Mouse (Mus musculus): ENCODE measurements around the gene Peli2. TPM values are rescaled to one million over a fixed set of nuclear protein-coding genes. Genes with fewer than 3 reads are reported as not detected.

Peli2 gene
- polyA plus RNA-seq, 1 experiment from 2014 or later = 16.0 TPM

DNA sequence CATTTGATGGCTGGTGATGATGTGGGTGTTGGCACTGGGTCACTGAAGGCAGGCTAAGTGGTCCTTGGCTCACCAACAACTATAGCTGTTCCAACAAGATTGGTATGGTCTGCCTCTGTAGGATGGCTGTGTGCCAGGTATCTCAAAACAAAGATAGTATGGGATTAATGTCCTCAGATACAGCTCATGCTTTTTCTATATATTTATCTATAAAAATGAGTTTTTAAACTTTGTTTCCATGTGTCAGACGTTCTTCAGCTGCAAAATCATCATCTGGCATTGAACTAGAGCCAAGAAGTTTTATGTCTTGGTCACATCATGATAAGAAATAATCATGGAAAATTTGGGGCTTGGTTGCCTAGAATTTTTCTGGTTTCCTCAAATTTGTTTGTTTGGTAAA lies 157.7 kb downstream of the Peli2 start:
- TF ChIP-seq CTCF (IDR thresholded peaks at IDR 0.05; ENCODE audit: low read depth) = no peak
- DNase-seq (peak; percentile 59), ATAC-seq (ENCODE audit: insufficient read depth) (peak; percentile 54; the same call in 1 of the 2 replicates)
- 21% methylated on average over 1 of the region's 1 CpGs for WGBS
- Histone ChIP-seq H3K9ac (no peak overlapping the region), H3K27me3 (ENCODE audit: insufficient read depth, low read length) (no peaks in the 10 kb centered on the region), H3K9me3 (ENCODE audit: low read depth, low read length) (no peaks in the 10 kb centered on the region), H3K4me1 (ENCODE audit: insufficient read depth) (no peaks in the 10 kb centered on the region; the same call in 1 of the 2 replicates), H3K36me3 (ENCODE audit: insufficient read depth) (no peaks in the 10 kb centered on the region), H3K4me3 (ENCODE audit: low read depth, low read length) (no peak overlapping the region), H3K4me2 (no peak overlapping the region), H3K27ac (ENCODE audit: low read depth) (no peak overlapping the region)

DNA sequence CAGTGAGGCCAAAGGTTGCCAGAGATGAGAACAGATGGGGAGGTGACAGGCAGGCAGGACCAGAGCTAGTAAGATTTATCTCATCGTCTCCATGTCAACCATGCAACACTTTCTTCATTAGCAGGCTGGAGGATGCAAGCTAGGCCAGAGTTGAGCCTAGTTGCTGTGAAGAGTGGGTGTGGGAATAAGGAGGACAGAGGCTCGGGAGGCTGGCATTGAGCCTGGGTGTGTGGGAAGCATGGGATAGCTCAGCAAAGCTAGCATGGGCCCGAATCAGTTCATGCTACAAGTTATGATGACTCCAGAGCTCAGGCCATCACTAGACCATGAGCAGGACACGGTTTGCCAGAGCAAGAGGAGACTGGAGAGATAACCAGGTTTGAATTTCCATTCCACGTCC lies 166.3 kb downstream of the Peli2 start:
- Histone ChIP-seq H3K9ac (no peak overlapping the region), H3K4me3 (ENCODE audit: low read depth, low read length) (no peak overlapping the region), H3K4me2 (no peak overlapping the region), H3K9me3 (ENCODE audit: low read depth, low read length) (no peaks in the 10 kb centered on the region), H3K27ac (ENCODE audit: low read depth) (no peak overlapping the region), H3K27me3 (ENCODE audit: insufficient read depth, low read length) (no peaks in the 10 kb centered on the region), H3K36me3 (ENCODE audit: insufficient read depth) (no peaks in the 10 kb centered on the region), H3K4me1 (ENCODE audit: insufficient read depth) (0 out of 2 replicates have a peak, but pooled peaks cover 6% of the 10 kb centered on the region)
- ATAC-seq (ENCODE audit: insufficient read depth) = no peak
- TF ChIP-seq CTCF (IDR thresholded peaks at IDR 0.05; ENCODE audit: low read depth) = no peak
- DNase-seq = no peak
- WGBS = 76% methylated on average over 5 of the region's 5 CpGs

DNA sequence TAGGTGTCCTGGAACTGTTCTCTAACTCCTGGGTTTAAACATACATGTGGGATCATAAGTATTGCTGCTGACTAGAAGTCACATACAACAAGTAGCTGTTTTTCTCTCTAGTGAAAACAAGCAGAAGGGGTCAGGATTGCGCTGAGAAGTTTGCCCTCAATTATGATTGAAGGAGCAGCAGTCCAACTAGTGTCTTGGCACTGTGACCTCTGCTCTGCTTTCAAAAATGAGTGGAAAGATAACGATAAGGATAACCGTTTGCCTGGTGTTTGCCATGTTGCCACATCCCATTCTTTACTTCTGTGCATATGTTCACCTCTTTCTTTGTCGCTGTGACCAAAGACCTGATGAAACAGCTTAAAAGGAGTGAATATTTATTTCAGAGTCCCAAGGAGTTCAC lies 167.0 kb downstream of the Peli2 start:
- DNase-seq = no peak
- H3K27me3 ChIP-seq (ENCODE audit: insufficient read depth, low read length) = no peaks in the 10 kb centered on the region
- H3K27ac ChIP-seq (ENCODE audit: low read depth) = no peak overlapping the region
- 70% methylated on average over 4 of the region's 4 CpGs for WGBS
- 0 out of 2 replicates have a peak, but pooled peaks cover 6% of the 10 kb centered on the region for H3K4me1 ChIP-seq (ENCODE audit: insufficient read depth)
- ATAC-seq (ENCODE audit: insufficient read depth) = no peak
- H3K9me3 ChIP-seq (ENCODE audit: low read depth, low read length) = no peaks in the 10 kb centered on the region
- H3K4me3 ChIP-seq (ENCODE audit: low read depth, low read length) = no peak overlapping the region
- no peaks in the 10 kb centered on the region for H3K36me3 ChIP-seq (ENCODE audit: insufficient read depth)
- no peak for TF ChIP-seq CTCF (IDR thresholded peaks at IDR 0.05; ENCODE audit: low read depth)
- H3K4me2 ChIP-seq = no peak overlapping the region
- no peak overlapping the region for H3K9ac ChIP-seq

DNA sequence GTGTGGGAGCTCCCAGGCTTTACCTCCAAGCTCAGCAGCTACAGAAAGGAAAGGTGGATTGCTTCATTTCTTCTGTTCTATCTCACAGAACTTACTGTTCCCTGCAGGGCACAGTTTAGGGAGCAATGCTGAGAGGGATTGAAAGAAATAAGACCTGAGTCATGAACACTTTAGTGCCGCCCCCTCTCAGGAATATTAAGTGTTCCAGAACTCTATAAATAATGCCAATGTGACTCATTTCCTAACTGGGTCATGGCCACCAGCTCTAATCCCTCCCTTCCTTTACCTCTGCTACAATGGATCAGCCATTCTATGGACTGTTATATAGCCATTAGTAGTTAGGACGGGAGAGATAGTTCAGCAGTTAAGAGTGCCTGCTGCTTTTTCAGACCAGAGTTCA lies 168.0 kb downstream of the Peli2 start:
- DNase-seq (no peak), ATAC-seq (ENCODE audit: insufficient read depth) (no peak)
- WGBS = 70% methylated on average over 2 of the region's 2 CpGs
- no peaks in the 10 kb centered on the region for H3K36me3 ChIP-seq (ENCODE audit: insufficient read depth)
- no peak for TF ChIP-seq CTCF (IDR thresholded peaks at IDR 0.05; ENCODE audit: low read depth)
- H3K27ac ChIP-seq (ENCODE audit: low read depth) = no peak overlapping the region
- 0 out of 2 replicates have a peak, but pooled peaks cover 6% of the 10 kb centered on the region for H3K4me1 ChIP-seq (ENCODE audit: insufficient read depth)
- no peak overlapping the region for H3K9ac ChIP-seq
- no peak overlapping the region for H3K4me3 ChIP-seq (ENCODE audit: low read depth, low read length)
- no peaks in the 10 kb centered on the region for H3K9me3 ChIP-seq (ENCODE audit: low read depth, low read length)
- no peaks in the 10 kb centered on the region for H3K27me3 ChIP-seq (ENCODE audit: insufficient read depth, low read length)
- H3K4me2 ChIP-seq = no peak overlapping the region

DNA sequence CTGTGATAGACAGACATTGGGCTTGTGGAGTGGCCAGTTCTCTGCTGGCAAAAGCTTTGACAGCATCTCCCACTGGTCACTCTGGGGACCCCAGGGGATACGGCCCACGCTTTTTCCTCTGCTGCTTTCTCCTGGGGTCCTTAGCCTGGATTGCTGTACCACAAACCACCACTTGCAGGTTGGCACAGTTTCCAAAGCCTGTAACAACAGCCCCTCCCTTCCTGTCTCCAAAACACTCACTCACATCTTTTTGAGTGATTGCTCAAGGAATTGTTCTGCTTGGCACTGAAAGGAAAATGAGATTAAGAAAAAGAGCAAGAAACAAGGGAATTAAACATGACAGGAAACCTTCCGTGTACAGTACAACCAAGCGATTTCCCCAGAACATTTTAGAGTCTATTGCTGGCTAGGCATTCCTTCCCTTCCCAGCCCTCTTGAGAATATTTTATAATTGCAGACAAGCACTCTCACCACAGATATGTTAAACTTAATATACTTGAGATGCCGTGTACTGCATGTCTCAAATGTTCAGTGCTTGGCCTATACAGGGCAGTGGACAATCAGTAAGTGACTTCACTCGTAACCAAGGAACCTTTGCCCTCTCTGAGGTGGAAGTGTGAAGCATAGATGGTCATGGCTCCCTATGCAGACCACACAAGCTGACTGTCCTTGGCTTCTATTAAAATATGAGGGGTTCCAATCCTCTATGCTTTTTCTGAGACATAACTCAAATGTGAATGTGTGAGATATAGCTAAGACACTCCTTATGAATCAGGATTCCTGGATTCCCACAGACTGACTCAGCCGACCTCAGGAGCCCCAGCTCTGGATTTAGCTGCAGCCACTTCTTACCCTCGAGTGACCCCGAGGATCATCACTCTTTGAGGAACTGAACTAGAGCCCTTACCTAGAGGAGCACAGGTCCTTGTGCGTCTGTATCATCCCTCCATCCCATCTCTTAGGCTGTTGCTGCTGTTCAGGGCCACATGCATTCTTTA lies 169.3 kb downstream of the Peli2 start:
- 0 out of 2 replicates have a peak, but pooled peaks cover 6% of the 10 kb centered on the region for H3K4me1 ChIP-seq (ENCODE audit: insufficient read depth)
- ATAC-seq (ENCODE audit: insufficient read depth) = no peak
- TF ChIP-seq CTCF (IDR thresholded peaks at IDR 0.05; ENCODE audit: low read depth) = 0 out of 2 replicates have a peak, but pooled peaks have one; percentile 23
- no peak overlapping the region for H3K4me3 ChIP-seq (ENCODE audit: low read depth, low read length)
- no peaks in the 10 kb centered on the region for H3K36me3 ChIP-seq (ENCODE audit: insufficient read depth)
- H3K9ac ChIP-seq = no peak overlapping the region
- DNase-seq = peak; percentile 11
- WGBS = 67% methylated on average over 10 of the region's 10 CpGs
- no peak overlapping the region for H3K4me2 ChIP-seq
- H3K27ac ChIP-seq (ENCODE audit: low read depth) = no peak overlapping the region
- H3K27me3 ChIP-seq (ENCODE audit: insufficient read depth, low read length) = no peaks in the 10 kb centered on the region
- H3K9me3 ChIP-seq (ENCODE audit: low read depth, low read length) = no peaks in the 10 kb centered on the region

DNA sequence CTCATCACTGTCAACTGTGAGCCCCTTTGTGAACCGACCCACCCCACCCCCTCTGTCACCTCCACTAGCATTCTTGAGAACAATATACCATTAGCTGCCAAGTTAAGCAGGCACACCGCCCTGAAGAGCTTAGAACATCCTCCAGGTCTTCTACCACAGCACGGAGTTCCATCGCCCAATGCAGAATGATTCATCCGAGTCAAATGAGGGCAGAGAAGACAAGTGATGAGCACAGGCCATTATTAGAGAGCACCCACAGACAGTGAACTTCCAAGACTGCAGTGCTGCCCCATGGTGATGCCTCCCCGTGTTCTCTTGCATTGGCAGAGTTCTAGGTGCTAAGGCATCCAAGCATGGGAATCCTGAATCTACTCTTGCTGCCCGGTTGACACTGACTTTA lies 172.9 kb downstream of the Peli2 start:
- no peak for DNase-seq
- Histone ChIP-seq H3K9me3 (ENCODE audit: low read depth, low read length) (no peaks in the 10 kb centered on the region), H3K27me3 (ENCODE audit: insufficient read depth, low read length) (no peaks in the 10 kb centered on the region), H3K4me2 (no peak overlapping the region), H3K36me3 (ENCODE audit: insufficient read depth) (no peaks in the 10 kb centered on the region), H3K4me1 (ENCODE audit: insufficient read depth) (peaks cover 19% of the 10 kb centered on the region), H3K27ac (ENCODE audit: low read depth) (no peak overlapping the region), H3K9ac (no peak overlapping the region), H3K4me3 (ENCODE audit: low read depth, low read length) (no peak overlapping the region)
- TF ChIP-seq CTCF (IDR thresholded peaks at IDR 0.05; ENCODE audit: low read depth) = no peak
- no peak for ATAC-seq (ENCODE audit: insufficient read depth)
- WGBS = 82% methylated on average over 7 of the region's 7 CpGs

DNA sequence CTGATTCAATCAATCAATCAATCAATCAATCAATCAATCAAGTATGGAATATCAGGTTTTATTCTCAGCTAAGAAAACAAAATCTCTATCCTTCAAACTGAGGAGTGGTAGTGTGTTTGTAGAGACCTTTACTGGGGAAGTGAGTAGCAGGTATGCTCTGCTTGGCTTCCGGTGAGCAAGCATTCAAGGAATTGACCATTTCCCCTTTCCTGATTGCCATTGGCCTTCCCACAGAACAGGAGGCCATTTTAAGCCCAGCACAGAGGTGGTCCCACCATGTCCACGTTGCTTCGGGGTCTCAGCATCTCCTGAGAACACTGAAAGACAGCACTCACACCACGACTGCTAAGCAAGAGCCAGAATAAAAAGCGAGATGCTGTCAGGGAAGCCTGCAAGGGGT lies 174.8 kb downstream of the Peli2 start:
- peak overlapping the region; percentile 52 for H3K4me2 ChIP-seq
- H3K36me3 ChIP-seq (ENCODE audit: insufficient read depth) = no peaks in the 10 kb centered on the region
- no peak for TF ChIP-seq CTCF (IDR thresholded peaks at IDR 0.05; ENCODE audit: low read depth)
- H3K27ac ChIP-seq (ENCODE audit: low read depth) = peak overlapping the region; percentile 60
- peaks cover 13% of the 10 kb centered on the region for H3K4me1 ChIP-seq (ENCODE audit: insufficient read depth)
- no peak overlapping the region; the same call in 1 of the 2 replicates for H3K9ac ChIP-seq
- DNase-seq (no peak), ATAC-seq (ENCODE audit: insufficient read depth) (no peak)
- H3K9me3 ChIP-seq (ENCODE audit: low read depth, low read length) = no peaks in the 10 kb centered on the region
- no peaks in the 10 kb centered on the region for H3K27me3 ChIP-seq (ENCODE audit: insufficient read depth, low read length)
- 14% methylated on average over 5 of the region's 5 CpGs for WGBS
- peak overlapping the region; percentile 8; the same call in 1 of the 2 replicates for H3K4me3 ChIP-seq (ENCODE audit: low read depth, low read length)
